Mouse (Mus musculus) neural tube, embryonic 10.5 days (tissue): ENCODE results near the gene Srsf1.

Experiments
- DNase-seq: peaks from one replicate; pipeline ENCODE4 v3.0.0-alpha.2; 2017; ENCODE audit warnings: low spot score; ENCODE audit errors: extremely low spot score

Srsf1 gene

DNA sequence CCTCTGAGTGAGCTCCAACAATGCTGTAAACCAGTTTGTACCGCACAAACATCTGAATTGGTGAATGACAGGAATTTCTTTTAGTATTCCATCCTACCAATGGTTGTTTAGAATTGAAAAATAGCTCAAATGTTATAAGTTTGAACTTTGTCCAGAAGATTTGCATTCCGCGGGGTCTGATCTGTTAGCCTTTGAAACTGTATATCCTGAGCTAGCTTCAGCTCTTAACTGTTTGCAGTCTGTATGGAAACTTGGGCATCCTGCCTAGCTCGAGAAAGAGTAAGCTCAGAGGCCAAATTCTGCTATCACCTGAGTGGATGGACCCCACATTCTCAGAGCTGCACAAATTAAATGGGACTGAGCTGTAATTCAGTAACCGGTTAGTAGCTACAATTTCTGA is 23.9 kb downstream of the Srsf1 start:
- DNase-seq: no peak

DNA sequence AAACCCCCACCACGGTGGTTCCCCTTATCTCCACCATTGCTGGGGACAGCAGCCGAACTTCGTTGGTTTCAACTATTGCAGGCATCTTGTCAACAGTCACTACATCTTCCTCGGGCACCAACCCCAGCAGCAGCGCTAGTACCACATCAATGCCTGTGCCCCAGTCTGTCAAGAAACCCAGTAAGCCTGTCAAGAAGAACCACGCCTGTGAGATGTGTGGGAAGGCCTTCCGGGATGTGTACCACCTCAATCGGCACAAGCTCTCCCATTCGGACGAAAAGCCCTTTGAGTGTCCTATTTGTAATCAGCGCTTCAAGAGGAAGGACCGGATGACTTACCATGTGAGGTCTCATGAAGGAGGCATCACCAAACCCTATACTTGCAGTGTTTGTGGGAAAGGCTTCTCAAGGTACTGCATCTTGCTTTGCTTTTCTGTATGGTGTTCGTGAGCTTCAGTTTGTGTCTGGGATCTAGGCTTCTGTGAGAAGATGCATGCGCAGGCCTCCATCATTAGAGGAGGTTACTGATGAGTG is 26.2 kb downstream of the Srsf1 start:
- DNase-seq: no peak

DNA sequence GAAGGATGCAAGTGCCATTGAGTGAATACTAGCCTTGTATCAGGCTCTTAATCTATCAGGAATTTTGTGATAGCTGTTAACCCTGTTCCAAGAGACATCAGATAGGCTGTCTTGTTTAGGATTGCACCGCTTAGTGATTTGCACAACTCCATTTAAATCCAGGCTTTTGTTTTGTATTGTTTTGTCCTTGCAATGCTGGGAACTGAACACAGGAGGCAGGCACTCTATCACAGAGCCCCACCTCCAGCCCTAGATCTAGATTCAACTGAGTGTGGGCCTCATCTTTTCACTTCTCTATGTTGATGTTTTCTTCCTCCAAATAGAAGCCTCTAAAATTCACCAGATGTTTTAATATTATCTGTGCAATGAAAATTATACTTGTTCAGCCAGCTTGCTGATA is 28.5 kb downstream of the Srsf1 start:
- no peak for DNase-seq

DNA sequence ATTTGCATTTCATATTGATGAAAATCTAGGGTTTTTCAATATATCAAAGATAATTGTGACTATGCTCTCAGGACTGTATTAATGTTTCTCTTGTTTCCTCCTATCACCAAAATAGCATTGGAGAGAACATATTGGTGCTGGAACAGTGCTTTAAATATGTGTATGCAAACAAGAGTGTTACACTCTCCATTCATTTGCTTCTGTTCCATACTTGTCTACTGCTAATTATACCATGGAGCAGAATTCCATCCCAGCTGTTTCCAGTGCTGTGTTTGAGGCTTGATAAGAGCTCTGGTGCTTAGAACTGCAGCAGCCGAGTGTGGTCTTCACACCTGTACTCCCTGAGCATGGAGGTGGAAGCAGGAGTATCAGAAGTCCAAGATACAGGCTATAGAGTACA is 29.2 kb downstream of the Srsf1 start:
- DNase-seq: no peak

DNA sequence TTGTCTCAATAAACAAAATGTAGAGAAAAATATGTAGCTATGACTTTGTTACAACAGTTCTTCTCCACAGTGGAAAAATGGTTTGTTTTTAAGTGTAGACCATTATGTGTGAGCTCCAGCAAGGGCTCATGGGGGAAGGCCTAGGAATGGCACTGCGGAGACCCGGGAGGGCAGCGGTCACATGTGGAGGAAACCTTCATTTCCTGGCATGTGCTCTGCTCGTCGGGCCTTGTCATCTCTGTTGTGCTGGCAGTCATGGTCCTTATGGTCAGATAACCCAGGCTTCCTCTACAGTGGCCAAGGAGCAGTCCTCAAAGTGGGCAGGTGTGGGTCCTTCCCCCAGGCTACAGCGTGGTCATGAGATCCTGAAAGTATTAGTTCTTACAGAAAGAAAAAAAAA is 36.5 kb downstream of the Srsf1 start:
- no peak for DNase-seq

DNA sequence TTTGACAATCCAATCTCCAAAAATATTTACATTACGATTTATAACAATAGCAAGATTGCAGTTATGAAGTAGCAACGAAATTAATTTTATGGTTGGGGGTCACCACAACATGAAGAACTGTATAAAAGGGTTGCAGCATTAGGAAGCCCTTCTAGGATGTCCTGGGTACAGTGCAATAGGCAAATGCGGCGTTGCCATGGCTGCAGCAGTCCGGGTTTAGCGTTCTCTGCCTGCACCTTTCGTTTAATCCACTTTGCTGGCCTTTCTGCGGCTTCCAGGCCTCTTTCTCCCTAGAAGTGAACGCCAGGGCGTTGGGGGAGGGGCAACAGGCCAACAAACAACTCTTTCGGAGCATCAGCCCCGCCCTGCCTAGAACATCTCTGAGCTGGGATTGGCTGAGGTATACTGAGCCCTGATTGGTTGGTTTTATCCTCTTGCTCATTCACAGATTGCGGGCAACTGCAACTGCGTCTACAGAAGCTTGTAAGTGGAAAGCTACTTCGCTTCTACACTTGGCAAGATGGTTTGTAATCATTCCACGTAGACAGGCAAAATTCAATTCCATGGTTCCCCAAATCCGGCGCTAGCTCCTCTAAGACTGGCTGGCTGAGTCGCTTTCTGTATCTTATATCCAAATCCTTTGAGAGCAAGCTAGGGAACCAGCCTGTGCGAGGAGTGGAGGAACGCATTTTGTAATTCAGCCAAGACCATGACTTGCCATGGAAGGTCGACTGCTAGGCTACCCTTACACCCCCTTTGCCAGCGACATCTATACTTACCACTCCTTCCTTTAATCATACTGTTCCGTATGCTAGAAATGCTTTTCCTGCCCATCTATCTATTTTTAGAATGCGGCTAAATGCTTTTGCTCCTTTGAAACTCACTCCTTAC is 39.8 kb downstream of the Srsf1 start:
- peak; percentile 90 for DNase-seq

DNA sequence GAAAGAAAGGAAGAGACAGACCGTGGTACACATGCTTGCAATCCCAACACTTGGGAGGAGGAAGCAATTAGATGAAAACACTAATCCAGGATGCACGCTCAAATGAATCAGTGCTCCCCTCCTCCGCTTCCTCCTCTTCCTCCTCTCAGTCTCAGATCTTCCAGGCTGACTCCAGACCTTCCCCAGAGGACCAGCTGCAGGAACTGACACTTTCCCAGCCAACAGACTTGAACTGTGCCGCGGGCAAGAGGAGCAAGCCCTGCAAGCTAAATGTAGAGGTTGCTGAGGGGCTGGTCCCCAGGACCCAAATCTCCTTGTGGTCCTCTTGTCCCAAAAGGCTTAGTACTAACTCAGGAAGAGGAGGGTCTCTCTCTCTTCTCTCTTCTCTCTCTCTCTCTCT is 42.0 kb downstream of the Srsf1 start:
- no peak for DNase-seq

DNA sequence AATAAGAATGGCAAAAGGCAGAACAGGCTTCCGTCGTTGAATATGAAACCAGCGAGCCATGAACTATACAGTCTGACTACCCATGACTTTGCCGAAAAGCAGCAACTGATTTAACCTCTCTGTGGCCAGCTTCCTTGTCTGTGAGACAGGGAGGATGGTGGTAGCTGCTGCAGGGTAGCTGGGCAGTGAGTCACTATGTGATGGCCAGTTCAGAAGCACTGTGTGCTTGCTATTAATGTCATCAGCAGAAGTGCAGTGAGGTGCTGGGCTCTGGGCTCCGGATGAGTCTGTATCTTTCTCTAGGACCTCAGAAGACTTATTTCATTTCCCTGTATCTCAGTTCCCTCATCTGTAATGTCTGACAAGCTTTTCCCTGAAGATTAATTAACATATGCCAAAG is 43.1 kb downstream of the Srsf1 start:
- DNase-seq: no peak

DNA sequence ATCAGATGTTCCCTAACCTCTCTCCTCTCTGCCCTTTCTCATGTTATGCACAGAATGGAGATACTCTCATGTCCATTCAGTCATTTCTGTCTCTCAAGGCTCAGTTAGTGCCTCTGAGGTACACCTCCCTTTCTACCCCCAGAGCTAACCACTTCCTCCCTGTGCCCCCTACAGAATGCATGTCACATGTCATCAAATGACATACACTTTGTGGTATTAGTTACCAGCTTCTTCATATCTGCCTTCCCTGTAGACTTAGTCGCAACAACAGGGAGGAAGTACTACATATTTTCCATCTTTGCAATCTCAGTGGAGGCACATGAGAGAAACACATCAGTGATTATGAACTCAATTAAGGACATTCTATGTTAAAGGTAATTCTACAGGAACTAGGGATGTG is 44.8 kb downstream of the Srsf1 start:
- no peak for DNase-seq

DNA sequence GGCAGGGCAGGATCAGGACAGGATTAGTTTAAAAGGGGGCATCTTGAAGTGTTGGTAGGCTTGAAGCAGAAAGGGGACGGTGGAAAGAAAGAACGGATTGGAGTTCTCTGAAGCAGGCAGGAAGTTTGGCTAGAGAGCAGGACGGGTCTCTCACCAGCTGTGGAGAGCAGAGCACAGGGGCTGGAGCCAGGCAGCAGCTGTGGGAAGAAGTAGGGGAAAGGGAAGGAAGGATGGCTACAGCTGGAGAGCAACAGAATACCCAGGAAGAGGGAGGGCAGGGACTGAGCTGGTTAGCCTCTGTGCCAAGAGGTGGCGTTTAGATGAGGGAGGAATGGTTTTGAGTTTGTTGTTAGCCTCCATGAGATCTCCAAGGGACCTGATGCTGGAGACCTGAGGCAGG is 50.0 kb downstream of the Srsf1 start:
- DNase-seq: no peak

DNA sequence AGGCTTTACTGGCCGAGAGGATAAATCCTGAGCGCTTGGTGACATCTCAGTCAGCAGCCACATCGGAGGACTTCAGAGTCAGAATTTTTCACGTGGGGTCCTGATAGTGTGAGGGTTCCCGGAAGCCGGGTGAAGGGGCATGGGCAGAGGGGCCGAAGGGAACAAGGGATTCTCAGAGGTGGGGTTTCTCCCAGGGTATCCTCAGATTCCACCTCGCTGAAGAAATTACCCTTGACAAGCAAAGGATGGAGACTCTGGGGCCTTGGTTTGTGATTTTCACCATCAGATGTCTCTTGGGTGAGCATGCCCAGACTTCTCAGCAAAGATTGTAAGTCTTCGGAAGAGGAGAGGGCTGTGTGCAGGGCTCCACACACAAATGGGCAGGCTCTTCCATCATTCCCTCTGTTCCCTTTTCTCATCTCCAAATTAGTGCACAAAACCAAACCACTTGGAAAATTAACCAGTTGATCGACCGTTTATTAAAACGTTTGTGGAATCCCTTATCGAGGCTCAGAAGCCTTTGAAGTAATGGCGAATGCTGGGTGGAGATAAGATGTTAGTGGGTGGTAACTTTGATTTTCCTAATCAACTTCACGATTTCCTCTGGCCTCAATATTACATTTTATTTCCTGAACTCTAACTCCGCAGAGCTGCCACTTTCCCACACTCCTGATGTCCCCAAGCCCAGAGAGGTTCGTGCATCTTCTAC is 51.0 kb downstream of the Srsf1 start, which contains the start of gene Cuedc1:
TSS of gene Cuedc1 (plus strand) at position 38 of the 709 bp plus-strand sequence.
- DNase-seq: no peak

DNA sequence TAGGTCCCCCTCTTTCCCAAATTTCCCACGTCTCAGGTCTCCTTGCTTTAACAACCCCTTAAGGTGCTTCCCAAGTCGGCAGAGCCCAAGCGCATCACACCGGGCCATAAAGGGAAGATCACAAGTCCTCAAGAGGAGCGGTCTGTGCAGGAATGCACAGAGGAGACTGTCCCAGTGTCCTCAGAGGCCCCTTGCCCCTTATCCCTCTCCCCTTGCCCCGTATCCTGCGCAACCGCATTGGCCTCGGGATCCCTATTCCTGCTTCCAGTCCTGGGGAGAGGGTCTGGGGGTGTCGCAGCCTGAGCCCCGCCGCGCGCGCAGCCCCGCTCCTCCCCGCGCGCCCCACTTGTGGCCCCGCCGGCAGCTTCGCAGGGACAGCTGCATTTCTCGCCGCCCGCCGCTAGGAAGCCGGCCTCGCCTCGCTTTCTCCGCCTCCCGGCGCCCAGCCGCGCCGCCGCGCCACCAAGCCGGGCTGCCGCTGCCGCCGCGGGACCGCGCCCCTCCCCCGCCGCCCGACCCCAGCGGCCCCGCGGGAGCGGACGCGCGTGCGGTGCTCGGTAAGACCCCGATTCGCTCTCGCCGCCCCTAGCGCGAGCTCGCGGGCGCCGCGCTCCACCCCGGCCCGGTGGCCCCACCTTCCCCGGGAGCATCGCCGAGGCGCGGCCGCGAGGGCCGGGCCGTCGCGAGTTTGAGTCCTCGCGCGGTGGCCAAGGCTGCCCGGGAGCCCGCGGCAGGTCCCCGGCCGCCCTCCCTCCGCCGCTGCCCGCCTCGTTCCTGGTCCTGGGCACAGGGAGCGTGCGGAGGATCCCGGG is 51.8 kb downstream of the Srsf1 start:
- DNase-seq: peak; percentile 85

DNA sequence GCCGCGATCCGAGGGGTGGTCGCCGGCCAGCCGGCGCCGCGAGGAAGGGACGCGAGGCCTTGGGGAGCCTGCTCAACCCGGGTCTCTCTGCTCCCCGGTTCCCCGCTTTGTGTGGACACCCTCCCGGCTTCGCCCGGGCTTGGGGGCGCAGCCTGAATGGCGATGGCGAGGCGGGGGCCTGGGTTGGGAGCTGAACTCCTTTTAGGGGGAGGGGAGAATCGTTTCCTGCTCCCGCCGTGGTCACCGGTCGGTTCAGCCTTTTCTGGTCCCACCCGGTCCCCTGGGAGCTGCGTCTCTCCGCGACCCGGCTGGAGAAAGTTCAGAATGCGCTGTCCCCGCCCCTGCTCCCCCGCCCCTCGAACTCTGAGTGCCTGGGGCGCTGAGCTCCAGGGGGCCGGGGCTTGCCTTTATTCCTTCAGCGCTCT is 52.4 kb downstream of the Srsf1 start:
- DNase-seq: no peak

DNA sequence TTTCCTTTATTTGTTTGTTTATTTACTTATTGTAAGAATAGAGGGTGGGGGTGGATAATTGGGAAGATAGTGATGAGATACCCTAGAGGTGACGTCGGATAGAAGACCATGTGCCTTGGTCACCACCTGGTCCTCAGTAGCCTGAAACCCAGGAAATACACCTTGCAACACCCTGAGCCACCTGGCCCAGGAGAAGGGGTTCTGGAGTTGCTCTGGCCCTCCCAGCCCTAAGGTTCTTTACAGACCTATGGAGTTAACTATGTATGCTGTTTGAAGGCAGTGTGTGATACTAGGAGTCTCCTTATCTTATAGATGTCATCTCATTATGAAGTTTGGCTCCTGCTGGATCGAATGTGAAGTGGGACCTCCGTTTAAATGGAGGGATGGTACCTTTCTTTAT is 53.0 kb downstream of the Srsf1 start:
- DNase-seq: no peak
